Mouse (Mus musculus) embryonic facial prominence, embryonic 13.5 days (tissue): ENCODE measurements around the gene Plg. TPM values are rescaled to one million over a fixed set of nuclear protein-coding genes. Genes with fewer than 3 reads are reported as not detected.

ENCODE experiments used
- ATAC-seq: fragments of 200-750 bp; cut with Nextera tagmentation; 2 replicates; pipeline ENCODE4 v1.8.0; 2017; ENCODE audit warnings: low read depth; ENCODE audit not compliant: insufficient number of reproducible peaks, insufficient read depth, low FRiP score, low TSS enrichment
- H3K27ac ChIP-seq: fragments of 300-500 bp; sonication (generic); 2 replicates; pipeline ENCODE4 v1.5.1; 2015; ENCODE audit warnings: moderate library complexity, mild to moderate bottlenecking, inconsistent platforms
- H3K27me3 ChIP-seq: fragments of 300-500 bp; sonication (generic); 2 replicates; pipeline ENCODE4 v1.6.1; 2015; ENCODE audit warnings: mild to moderate bottlenecking, inconsistent platforms
- H3K36me3 ChIP-seq: fragments of 300-500 bp; sonication (generic); 2 replicates; pipeline ENCODE4 v1.6.1; 2015; ENCODE audit warnings: mild to moderate bottlenecking, inconsistent platforms
- H3K4me1 ChIP-seq: fragments of 300-500 bp; sonication (generic); 2 replicates; pipeline ENCODE4 v1.6.1; 2015; ENCODE audit warnings: inconsistent platforms
- H3K4me2 ChIP-seq: fragments of 300-500 bp; sonication (generic); 2 replicates; pipeline ENCODE4 v1.6.1; 2015; ENCODE audit warnings: moderate library complexity, mild to moderate bottlenecking, inconsistent platforms
- H3K4me3 ChIP-seq: fragments of 300-500 bp; sonication (generic); 2 replicates; pipeline ENCODE4 v1.5.1; 2015; ENCODE audit warnings: mild to moderate bottlenecking, inconsistent platforms
- H3K9ac ChIP-seq: fragments of 300-500 bp; sonication (generic); 2 replicates; pipeline ENCODE4 v1.6.1; 2015; ENCODE audit warnings: mild to moderate bottlenecking, inconsistent platforms
- H3K9me3 ChIP-seq: fragments of 300-500 bp; sonication (generic); 2 replicates; pipeline ENCODE4 v1.6.1; 2016; ENCODE audit warnings: inconsistent platforms
- WGBS: fragments of 180-500 bp; shearing (Covaris S2); methylation state at CpG from one replicate; pipeline ENCODE4 v1.1.7; 2015; ENCODE audit warnings: mixed read lengths; 5-methylcytosine and 5-hydroxymethylcytosine counted together
- polyA plus RNA-seq: library from polyadenylated mRNA; unstranded; fragments of >200 nt; fragmentation: Nextera tagmentation; extraction: Ambion mirVana; gene quantifications from 2 replicates; pipeline ENCODE4 v1.2.1, GENCODE M21; 2015

The Plg gene
- polyA plus RNA-seq, result 4.2 TPM in 1 of 2 replicates, not detected in the other

GRCm38 (mm10) chr17:12377981-12378705 lies at the start of gene Plg:
Gene Plg, plus strand, starts transcription at chr17:12378608.
- 89% methylated on average over 11 of the region's 11 CpGs for WGBS
- Histone ChIP-seq H3K4me2 (no peak within 1 kb of the TSS), H3K4me3 (no peak within 1 kb of the TSS), H3K4me1 (no peaks in the 10 kb centered on the region), H3K9ac (no peak within 1 kb of the TSS), H3K9me3 (no peaks in the 10 kb centered on the region), H3K36me3 (no peaks in the 10 kb centered on the region), H3K27ac (no peak within 1 kb of the TSS), H3K27me3 (no peaks in the 10 kb centered on the region)
- no peak for ATAC-seq

- H3K27me3 ChIP-seq, result no peaks in the 10 kb centered on the region
- H3K9me3 ChIP-seq, result no peaks in the 10 kb centered on the region
- H3K4me1 ChIP-seq, result no peaks in the 10 kb centered on the region
- H3K36me3 ChIP-seq, result no peaks in the 10 kb centered on the region
- H3K27ac ChIP-seq, result no peak overlapping the region
- H3K4me2 ChIP-seq, result no peak overlapping the region
- no peak overlapping the region for H3K9ac ChIP-seq
- no peak for ATAC-seq
- WGBS, result 66% methylated on average over 6 of the region's 6 CpGs
- no peak overlapping the region for H3K4me3 ChIP-seq
Observed at GRCm38 (mm10) chr17:12335115-12335514, 43.3 kb upstream of the Plg start.

- no peak for ATAC-seq
- H3K36me3 ChIP-seq, result no peaks in the 10 kb centered on the region
- no peaks in the 10 kb centered on the region for H3K4me1 ChIP-seq
- 80% methylated on average over 19 of the region's 19 CpGs for WGBS
- no peak overlapping the region for H3K4me3 ChIP-seq
- no peak overlapping the region for H3K27ac ChIP-seq
- H3K9ac ChIP-seq, result no peak overlapping the region
- no peaks in the 10 kb centered on the region for H3K9me3 ChIP-seq
- H3K27me3 ChIP-seq, result no peaks in the 10 kb centered on the region
- no peak overlapping the region for H3K4me2 ChIP-seq
Observed at GRCm38 (mm10) chr17:12336073-12336868, 42.1 kb upstream of the Plg start.

GRCm38 (mm10) chr17:12337156-12337555 lies 41.3 kb upstream of the Plg start:
- H3K4me3 ChIP-seq, result no peak overlapping the region
- no peak overlapping the region for H3K9ac ChIP-seq
- H3K4me2 ChIP-seq, result no peak overlapping the region
- no peak overlapping the region for H3K27ac ChIP-seq
- H3K9me3 ChIP-seq, result no peaks in the 10 kb centered on the region
- H3K36me3 ChIP-seq, result no peaks in the 10 kb centered on the region
- no peak for ATAC-seq
- no peaks in the 10 kb centered on the region for H3K4me1 ChIP-seq
- no peaks in the 10 kb centered on the region for H3K27me3 ChIP-seq
- 78% methylated on average over 4 of the region's 4 CpGs for WGBS

- WGBS, result 35% methylated on average over 9 of the region's 9 CpGs
- Histone ChIP-seq H3K9me3 (no peaks in the 10 kb centered on the region), H3K4me3 (no peak overlapping the region), H3K9ac (no peak overlapping the region), H3K4me1 (0 out of 2 replicates have a peak, but pooled peaks cover 13% of the 10 kb centered on the region), H3K27me3 (no peaks in the 10 kb centered on the region), H3K4me2 (no peak overlapping the region), H3K36me3 (no peaks in the 10 kb centered on the region), H3K27ac (peak overlapping the region; percentile 48)
- ATAC-seq, result no peak
Observed at GRCm38 (mm10) chr17:12343702-12344376, 34.6 kb upstream of the Plg start.

GRCm38 (mm10) chr17:12347462-12347861 lies 30.9 kb upstream of the Plg start:
- H3K4me2 ChIP-seq, result no peak overlapping the region
- ATAC-seq, result no peak
- H3K27ac ChIP-seq, result no peak overlapping the region
- no peak overlapping the region for H3K4me3 ChIP-seq
- no peak overlapping the region for H3K9ac ChIP-seq
- no peaks in the 10 kb centered on the region for H3K9me3 ChIP-seq
- H3K4me1 ChIP-seq, result 0 out of 2 replicates have a peak, but pooled peaks cover 13% of the 10 kb centered on the region
- no peaks in the 10 kb centered on the region for H3K27me3 ChIP-seq
- WGBS, result 88% methylated on average over 1 of the region's 1 CpGs
- H3K36me3 ChIP-seq, result no peaks in the 10 kb centered on the region

- no peaks in the 10 kb centered on the region for H3K36me3 ChIP-seq
- no peaks in the 10 kb centered on the region for H3K4me1 ChIP-seq
- no peak for ATAC-seq
- 83% methylated on average over 6 of the region's 6 CpGs for WGBS
- no peak overlapping the region for H3K4me3 ChIP-seq
- 0 out of 2 replicates have a peak, but pooled peaks cover under 1% of the 10 kb centered on the region for H3K27me3 ChIP-seq
- no peak overlapping the region for H3K4me2 ChIP-seq
- no peak overlapping the region for H3K27ac ChIP-seq
- H3K9me3 ChIP-seq, result no peaks in the 10 kb centered on the region
- no peak overlapping the region for H3K9ac ChIP-seq
Observed at GRCm38 (mm10) chr17:12351564-12351963, 26.8 kb upstream of the Plg start.

- H3K4me3 ChIP-seq, result no peak overlapping the region
- no peak overlapping the region for H3K9ac ChIP-seq
- no peak overlapping the region for H3K27ac ChIP-seq
- H3K4me2 ChIP-seq, result no peak overlapping the region
- H3K36me3 ChIP-seq, result no peaks in the 10 kb centered on the region
- no peak for ATAC-seq
- H3K4me1 ChIP-seq, result no peaks in the 10 kb centered on the region
- H3K27me3 ChIP-seq, result 0 out of 2 replicates have a peak, but pooled peaks cover 2% of the 10 kb centered on the region
- no peaks in the 10 kb centered on the region for H3K9me3 ChIP-seq
- 36% methylated on average over 1 of the region's 1 CpGs for WGBS
Observed at GRCm38 (mm10) chr17:12352781-12353180, 25.6 kb upstream of the Plg start.

- Histone ChIP-seq H3K9ac (no peak overlapping the region), H3K27me3 (0 out of 2 replicates have a peak, but pooled peaks cover 2% of the 10 kb centered on the region), H3K4me3 (no peak overlapping the region), H3K27ac (no peak overlapping the region), H3K9me3 (no peaks in the 10 kb centered on the region), H3K4me1 (peaks cover 6% of the 10 kb centered on the region; the same call in 1 of the 2 replicates), H3K4me2 (no peak overlapping the region), H3K36me3 (no peaks in the 10 kb centered on the region)
- WGBS, result 87% methylated on average over 15 of the region's 15 CpGs
- no peak for ATAC-seq
Observed at GRCm38 (mm10) chr17:12359876-12360275, 18.5 kb upstream of the Plg start.

- Histone ChIP-seq H3K4me3 (no peak overlapping the region), H3K9me3 (no peaks in the 10 kb centered on the region), H3K36me3 (no peaks in the 10 kb centered on the region), H3K9ac (no peak overlapping the region), H3K27me3 (no peaks in the 10 kb centered on the region), H3K4me1 (peaks cover 11% of the 10 kb centered on the region; the same call in 1 of the 2 replicates), H3K4me2 (no peak overlapping the region), H3K27ac (no peak overlapping the region)
- no peak for ATAC-seq
- WGBS, result 85% methylated on average over 11 of the region's 11 CpGs
Observed at GRCm38 (mm10) chr17:12363601-12364425, 14.6 kb upstream of the Plg start.

- H3K36me3 ChIP-seq, result no peaks in the 10 kb centered on the region
- H3K27me3 ChIP-seq, result no peaks in the 10 kb centered on the region
- no peaks in the 10 kb centered on the region for H3K9me3 ChIP-seq
- no peak overlapping the region for H3K9ac ChIP-seq
- H3K4me2 ChIP-seq, result no peak overlapping the region
- no peak overlapping the region for H3K27ac ChIP-seq
- ATAC-seq, result no peak
- H3K4me1 ChIP-seq, result peaks cover 11% of the 10 kb centered on the region; the same call in 1 of the 2 replicates
- no peak overlapping the region for H3K4me3 ChIP-seq
- WGBS, result 49% methylated on average over 8 of the region's 8 CpGs
Observed at GRCm38 (mm10) chr17:12364426-12364735, 14.0 kb upstream of the Plg start.
